Mouse (Mus musculus): ENCODE measurements around the gene Tktl1.
"Not testable (repeated sequence)": the region's sequence is repeated elsewhere in the genome, so short reads cannot be mapped to it uniquely, and the experiment has no call there.

Tktl1 gene

GRCm38 (mm10) chrX:74176959-74177358, at the start of gene Tktl1:
Gene Tktl1 (plus strand): TSS chrX:74177259.
- no peak for DNase-seq

- not testable (repeated sequence) for DNase-seq
Measured at GRCm38 (mm10) chrX:74135263-74135662, 41.8 kb upstream of the Tktl1 start, which contains the start of gene Mecp2. Gene Mecp2 (minus strand): TSS chrX:74135363.

- no peak for DNase-seq
Measured at GRCm38 (mm10) chrX:74167738-74168137, 9.3 kb upstream of the Tktl1 start, which contains the start of gene Tex28. Gene Tex28 (minus strand): TSS chrX:74167838.

- DNase-seq, result no peak
Measured at GRCm38 (mm10) chrX:74203556-74203955, 26.5 kb downstream of the Tktl1 start.

- DNase-seq, result no peak
Measured at GRCm38 (mm10) chrX:74218496-74218895, 41.4 kb downstream of the Tktl1 start.

GRCm38 (mm10) chrX:74219449-74219848, 42.4 kb downstream of the Tktl1 start:
- no peak for DNase-seq

GRCm38 (mm10) chrX:74220099-74220498, 43.0 kb downstream of the Tktl1 start:
- not testable (repeated sequence) for DNase-seq

- no peak for DNase-seq
Measured at GRCm38 (mm10) chrX:74230038-74230437, 53.0 kb downstream of the Tktl1 start.

GRCm38 (mm10) chrX:74233196-74233595, 56.1 kb downstream of the Tktl1 start:
- DNase-seq, result no peak

- no peak for DNase-seq
Measured at GRCm38 (mm10) chrX:74240332-74240731, 63.3 kb downstream of the Tktl1 start.

- DNase-seq, result no peak
Measured at GRCm38 (mm10) chrX:74243396-74243795, 66.3 kb downstream of the Tktl1 start.

- no peak for DNase-seq
Measured at GRCm38 (mm10) chrX:74243807-74244206, 66.7 kb downstream of the Tktl1 start.

GRCm38 (mm10) chrX:74244614-74245083, 67.6 kb downstream of the Tktl1 start:
- no peak for DNase-seq

- DNase-seq, result no peak
Measured at GRCm38 (mm10) chrX:74245107-74245506, 68.0 kb downstream of the Tktl1 start.

- peak; percentile 76 to 79 for DNase-seq
Measured at GRCm38 (mm10) chrX:74245687-74246086, 68.6 kb downstream of the Tktl1 start.

GRCm38 (mm10) chrX:74246213-74246681, 69.2 kb downstream of the Tktl1 start:
- peak; percentile 80 to 87 for DNase-seq

- DNase-seq, result no peak
Measured at GRCm38 (mm10) chrX:74246693-74247092, 69.6 kb downstream of the Tktl1 start.

GRCm38 (mm10) chrX:74248651-74249050, 71.6 kb downstream of the Tktl1 start:
- peak; percentile 49 to 70 for DNase-seq

- peak; percentile 79 to 80 for DNase-seq
Measured at GRCm38 (mm10) chrX:74249615-74250014, 72.6 kb downstream of the Tktl1 start, which contains the start of gene Flna. Gene Flna (minus strand): TSS chrX:74249820.

- DNase-seq, result peak; percentile 88 to 92
Measured at GRCm38 (mm10) chrX:74254153-74254887, 77.3 kb downstream of the Tktl1 start, which contains the start of gene Emd. Gene Emd (plus strand): TSS chrX:74254687.

- DNase-seq, result no peak
Measured at GRCm38 (mm10) chrX:74254888-74255565, 78.0 kb downstream of the Tktl1 start.

- DNase-seq, result no peak
Measured at GRCm38 (mm10) chrX:74257746-74258145, 80.7 kb downstream of the Tktl1 start.
